Mouse (Mus musculus): ENCODE data around the gene Khsrp.
"Not testable (repeated sequence)": the region's sequence is repeated elsewhere in the genome, so short reads cannot be mapped to it uniquely, and the experiment has no call there.

Gene Khsrp

DNA sequence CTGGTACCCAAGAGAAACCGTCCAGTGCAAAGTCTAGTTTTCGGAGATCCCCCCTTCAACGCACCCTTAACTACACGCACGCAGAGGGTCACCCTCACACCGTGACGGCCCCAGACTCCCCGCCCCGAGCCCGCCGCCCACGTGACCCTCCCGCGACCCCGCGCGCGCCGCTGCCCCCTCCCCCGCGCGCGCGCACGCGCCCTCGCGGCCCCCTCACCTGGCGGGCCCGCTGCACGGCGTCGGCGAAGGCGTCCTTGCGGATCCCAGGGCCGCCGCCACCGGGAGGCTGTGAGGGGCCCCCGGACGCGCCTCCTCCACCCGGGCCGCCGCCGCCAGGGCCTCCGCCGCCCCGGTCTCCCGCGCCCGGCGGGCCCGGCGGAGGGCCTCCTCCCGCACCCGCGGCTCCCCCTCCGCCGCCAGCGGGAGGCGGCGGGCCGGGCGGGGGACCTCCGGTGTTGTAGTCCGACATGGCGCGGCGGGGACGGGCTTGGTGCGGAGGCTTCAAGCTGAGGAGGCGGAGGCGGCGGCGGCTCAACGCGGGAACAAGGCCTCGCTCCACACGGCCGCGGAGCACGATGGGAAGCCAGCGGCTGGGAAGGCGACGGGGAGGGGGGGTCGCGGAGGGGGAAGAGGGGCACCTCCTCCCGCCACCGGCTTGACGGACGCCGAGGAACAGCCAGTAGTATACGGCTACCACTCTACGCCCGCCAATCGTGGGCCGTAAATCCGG, at the start of gene Khsrp:
TSS of gene Khsrp (minus strand) at position 592 of the 730 bp plus-strand sequence.
- in situ Hi-C loops (cut with MboI; ENCODE audit: low sequenced_read_pairs): no loop called here

DNA sequence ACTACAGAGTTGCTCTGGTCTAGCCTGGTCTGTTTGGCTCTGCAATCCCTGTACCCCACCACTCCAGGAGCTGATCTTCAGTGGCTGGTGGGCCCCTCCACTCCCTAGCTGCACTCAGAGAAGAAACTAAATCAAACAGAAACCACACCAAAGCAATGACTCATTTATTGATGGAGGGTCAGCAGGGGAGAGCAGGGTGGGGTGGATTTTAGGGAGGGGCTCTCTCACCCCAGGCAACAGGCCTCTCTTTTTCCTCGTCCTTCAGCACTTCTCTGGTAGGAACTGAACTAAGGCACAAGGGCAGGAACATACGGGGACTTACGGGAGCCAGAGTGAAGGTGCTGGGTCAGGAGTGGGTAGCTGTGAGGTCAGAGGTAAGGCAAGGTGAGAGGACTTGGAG, 48.6 kb upstream of the Khsrp start:
- in situ Hi-C loops (cut with MboI; ENCODE audit: low sequenced_read_pairs): no loop called here

GRCm38 (mm10) chr17:57078336-57078735, 47.0 kb upstream of the Khsrp start, which contains the start of gene Dennd1c:
Gene Dennd1c (minus strand): TSS chr17:57078514.
- in situ Hi-C loops (cut with MboI; ENCODE audit: low sequenced_read_pairs): no loop called here

DNA sequence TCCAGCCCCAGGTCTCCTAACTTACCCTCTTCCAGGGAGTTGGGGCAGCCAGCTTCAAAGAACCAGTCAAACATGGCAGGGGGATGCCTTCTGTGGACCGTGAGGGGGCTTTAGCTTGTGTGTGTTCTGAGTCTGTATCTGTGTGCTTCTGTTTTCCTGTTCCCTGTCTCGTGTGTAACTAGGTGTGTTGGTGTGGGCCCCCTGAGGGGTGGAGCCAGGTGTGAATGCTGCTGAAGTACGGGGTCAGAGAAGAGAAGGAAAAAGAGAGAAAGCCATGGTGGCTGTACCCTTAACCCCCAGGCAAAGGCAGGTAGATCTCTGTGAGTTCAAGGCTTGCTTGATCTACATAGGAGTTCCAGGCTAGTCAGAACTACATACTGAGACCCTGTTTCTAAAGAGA, 45.6 kb upstream of the Khsrp start:
- in situ Hi-C loops (cut with MboI; ENCODE audit: low sequenced_read_pairs): no loop called here

- in situ Hi-C loops (cut with MboI; ENCODE audit: low sequenced_read_pairs): no loop called here
Observed at GRCm38 (mm10) chr17:57070699-57071098, 39.4 kb upstream of the Khsrp start.

DNA sequence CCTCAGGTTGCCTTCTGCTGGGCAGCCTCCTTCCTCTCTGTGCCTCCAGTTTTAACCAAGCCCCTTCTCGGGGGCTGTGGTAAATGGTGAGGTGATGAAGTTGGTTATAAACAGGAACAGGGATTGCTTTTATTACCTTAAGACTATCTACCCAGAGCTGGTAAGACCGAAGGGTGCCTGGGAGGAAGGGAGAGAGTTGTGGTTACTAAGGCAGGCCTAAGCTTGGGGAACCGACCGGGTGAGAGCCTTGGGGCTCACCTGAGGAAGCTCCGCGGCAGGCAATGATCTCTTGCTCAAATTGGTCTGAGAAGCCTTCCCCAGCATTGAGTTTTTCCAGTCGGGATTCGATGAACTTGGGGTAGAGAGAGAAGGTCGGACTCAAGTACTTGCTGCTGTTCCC, 39.0 kb upstream of the Khsrp start:
- in situ Hi-C loops (cut with MboI; ENCODE audit: low sequenced_read_pairs): no loop called here

DNA sequence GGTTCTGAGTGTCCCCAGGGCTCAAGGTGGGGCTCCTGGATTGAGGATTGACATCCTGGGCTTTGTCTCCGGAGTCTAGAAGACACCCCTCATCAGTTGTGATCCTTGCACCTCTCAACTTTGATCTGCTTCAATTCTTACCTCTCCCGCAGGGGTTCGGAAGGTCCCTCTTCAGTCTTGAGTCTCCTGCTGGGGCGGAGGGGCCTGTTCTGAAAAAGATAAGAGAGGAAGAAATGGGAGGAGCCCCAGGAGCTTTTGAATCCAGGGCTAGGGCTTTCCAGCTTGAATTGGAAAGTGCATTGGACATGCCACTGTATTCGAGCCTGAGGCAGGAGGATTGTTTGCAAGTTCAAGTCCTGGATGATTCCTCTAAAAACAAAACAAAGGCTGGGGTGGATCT, 35.6 kb upstream of the Khsrp start:
- in situ Hi-C loops (cut with MboI; ENCODE audit: low sequenced_read_pairs): no loop called here

GRCm38 (mm10) chr17:57063031-57063430, 31.7 kb upstream of the Khsrp start:
- in situ Hi-C loops (cut with MboI; ENCODE audit: low sequenced_read_pairs): no loop called here

- in situ Hi-C loops (cut with MboI; ENCODE audit: low sequenced_read_pairs): no loop called here
Observed at GRCm38 (mm10) chr17:57062548-57062947, 31.2 kb upstream of the Khsrp start.

DNA sequence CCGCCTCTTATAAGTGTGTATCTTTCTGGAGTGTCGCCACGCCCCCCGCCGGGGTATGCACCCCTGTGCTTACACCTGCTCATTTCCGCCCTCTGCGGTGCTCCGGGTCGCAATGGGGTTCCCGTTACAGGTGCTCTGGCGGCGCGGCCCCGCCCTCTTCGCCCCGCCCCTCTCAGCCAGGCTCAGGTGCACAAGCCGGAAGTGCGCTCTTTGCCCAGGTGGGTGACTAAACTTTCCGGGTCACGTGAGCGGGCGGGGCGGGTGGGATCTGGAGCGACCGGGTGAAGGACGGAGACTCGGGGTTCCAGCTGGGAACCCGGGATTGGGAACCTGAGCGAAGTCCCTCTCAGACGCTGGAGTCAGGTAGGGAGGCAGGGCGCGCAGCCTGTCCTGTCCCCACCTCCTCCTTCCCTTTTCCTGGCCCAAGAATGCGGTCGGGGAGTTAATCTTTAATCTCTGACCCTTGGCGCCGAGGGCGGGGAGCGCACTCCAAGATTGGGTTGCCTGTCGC, 30.7 kb upstream of the Khsrp start:
- in situ Hi-C loops (cut with MboI; ENCODE audit: low sequenced_read_pairs): no loop called here

GRCm38 (mm10) chr17:57061069-57061468, 29.7 kb upstream of the Khsrp start:
- in situ Hi-C loops (cut with MboI; ENCODE audit: low sequenced_read_pairs): no loop called here

DNA sequence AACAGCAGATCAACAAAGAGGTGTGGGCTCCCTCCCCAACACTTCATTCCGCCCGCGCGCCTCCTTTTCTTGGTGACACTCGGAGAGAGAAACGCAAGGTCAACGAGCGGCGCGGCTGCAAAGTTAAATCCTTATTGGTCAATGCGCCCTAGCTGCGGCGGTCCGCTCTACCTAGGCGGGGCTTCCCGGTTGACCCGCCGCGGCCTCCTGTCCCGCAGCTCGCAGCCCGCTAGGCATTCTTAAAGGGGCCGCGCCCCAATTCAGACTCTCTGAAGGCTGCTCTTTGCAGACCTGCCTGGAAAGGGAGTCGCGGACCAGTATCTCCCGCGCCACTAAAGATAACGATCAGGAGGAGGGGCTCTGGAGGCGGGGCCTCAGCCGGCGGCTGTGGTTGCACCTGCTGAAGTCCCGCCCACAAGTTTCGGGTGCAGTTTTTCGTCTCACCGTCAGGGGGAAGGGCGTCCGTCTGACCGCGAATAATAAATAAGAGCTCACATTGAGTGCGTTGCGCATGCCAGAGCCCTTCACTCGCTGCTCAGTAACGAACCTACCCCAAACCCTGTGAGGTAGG, 29.0 kb upstream of the Khsrp start:
- in situ Hi-C loops (cut with MboI; ENCODE audit: low sequenced_read_pairs): no loop called here

DNA sequence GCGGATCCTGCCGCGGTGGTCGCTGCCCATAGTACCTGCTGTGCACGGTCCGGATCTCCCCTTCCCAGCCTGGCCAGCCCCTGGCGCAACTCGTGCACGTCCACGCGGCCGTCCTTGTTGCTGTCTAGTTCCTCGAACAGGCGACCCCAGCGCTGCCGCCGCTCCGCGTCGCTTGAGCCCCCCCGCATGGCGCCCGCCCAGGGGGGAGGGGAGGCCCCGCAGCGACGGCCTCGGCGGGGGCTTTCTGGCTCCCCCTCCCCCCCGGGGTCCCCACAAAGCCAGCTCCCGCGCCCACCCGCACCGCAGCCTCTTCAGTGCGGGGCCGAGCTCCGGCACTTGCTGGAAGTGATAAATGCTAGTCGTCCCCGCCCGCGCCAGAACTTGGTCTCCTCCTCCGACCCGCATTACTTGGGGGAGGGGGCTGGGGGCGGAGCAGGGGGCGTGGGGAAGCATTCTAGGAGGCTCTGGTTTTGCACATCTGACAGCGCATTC, 28.2 kb upstream of the Khsrp start, which contains the start of gene Slc25a23:
TSS of gene Slc25a23 (minus strand) at position 378 of the 492 bp plus-strand sequence.
- in situ Hi-C loops (cut with MboI; ENCODE audit: low sequenced_read_pairs): no loop called here

DNA sequence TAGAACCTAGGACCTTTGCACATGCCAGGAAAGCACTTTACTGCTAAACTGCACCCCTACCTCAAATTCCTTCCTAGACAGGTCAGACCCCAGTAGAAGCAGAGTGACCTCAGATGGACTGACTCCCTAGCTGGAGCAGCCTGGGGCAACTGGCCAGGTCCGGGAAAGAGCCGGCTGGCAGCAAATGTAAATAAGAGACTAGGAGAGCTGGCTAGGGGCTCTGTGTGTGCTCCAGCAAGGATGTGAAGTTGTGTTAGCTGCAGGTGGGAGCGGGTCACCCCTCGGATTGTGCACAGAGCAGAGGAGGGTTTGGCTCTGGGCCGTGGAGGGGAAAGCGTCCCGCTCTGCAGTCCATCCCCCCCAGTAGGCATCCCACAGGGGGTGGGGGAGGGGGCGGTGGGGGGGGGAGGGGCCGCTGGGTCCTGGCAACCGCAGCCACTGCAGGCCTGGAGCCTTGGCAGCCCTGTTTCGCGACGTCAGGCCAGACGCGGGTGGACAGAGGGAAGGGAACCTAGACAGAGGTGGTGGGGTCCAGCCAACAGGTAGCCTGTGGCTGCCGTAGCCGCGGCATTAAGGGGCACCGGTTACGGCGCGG, 27.7 kb upstream of the Khsrp start, which contains the start of gene Crb3:
TSS of gene Crb3 (plus strand) at position 215 of the 595 bp plus-strand sequence.
- in situ Hi-C loops (cut with MboI; ENCODE audit: low sequenced_read_pairs): no loop called here

DNA sequence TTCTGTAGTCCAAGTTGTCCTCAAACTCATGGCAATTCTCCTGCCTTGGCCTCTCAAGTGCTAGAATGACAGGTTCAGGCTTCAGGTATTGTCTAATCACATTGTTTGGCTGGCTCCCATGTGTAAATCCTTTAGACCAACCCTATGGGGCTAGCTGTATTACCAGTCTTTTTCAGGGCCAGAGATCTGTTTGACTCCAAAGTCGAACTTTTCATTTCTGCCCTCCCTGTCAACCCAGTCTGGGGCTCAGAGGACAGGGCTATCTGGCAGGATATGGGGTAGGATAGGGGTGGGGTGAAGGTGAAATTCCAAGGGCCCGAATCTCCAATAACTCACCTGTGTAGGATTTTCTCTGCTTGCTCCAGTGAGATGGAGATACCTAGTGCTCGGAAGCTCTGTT, 24.9 kb upstream of the Khsrp start:
- in situ Hi-C loops (cut with MboI; ENCODE audit: low sequenced_read_pairs): no loop called here

GRCm38 (mm10) chr17:57051679-57052078, 20.4 kb upstream of the Khsrp start:
- in situ Hi-C loops (cut with MboI; ENCODE audit: low sequenced_read_pairs): not testable (repeated sequence)

DNA sequence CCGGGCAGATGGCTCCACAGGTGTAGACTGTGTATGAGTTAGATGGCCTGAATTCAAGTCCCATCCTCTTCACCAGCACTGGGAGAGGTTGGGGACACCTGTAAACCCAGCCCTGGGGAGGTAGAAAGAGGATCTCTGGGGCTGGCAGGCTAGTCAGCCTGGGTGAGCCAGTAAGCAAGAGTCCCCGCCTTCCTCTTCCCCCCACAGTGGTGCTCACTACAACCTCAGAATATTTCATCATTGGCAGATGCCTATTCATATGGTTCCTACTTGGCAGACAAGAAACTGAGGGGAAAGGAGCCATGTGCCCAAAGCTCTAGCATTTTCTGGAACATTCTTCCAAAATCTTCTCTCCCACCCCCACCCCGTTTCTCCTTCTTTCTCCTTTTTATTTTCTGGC, 17.5 kb upstream of the Khsrp start:
- in situ Hi-C loops (cut with MboI; ENCODE audit: low sequenced_read_pairs): no loop called here

GRCm38 (mm10) chr17:57047406-57047805, 16.1 kb upstream of the Khsrp start:
- in situ Hi-C loops (cut with MboI; ENCODE audit: low sequenced_read_pairs): no loop called here

GRCm38 (mm10) chr17:57041554-57041953, 10.2 kb upstream of the Khsrp start, which contains the start of gene Slc25a41:
Gene Slc25a41 (minus strand): TSS chr17:57041654.
- in situ Hi-C loops (cut with MboI; ENCODE audit: low sequenced_read_pairs): no loop called here

GRCm38 (mm10) chr17:57038978-57039377, 7.7 kb upstream of the Khsrp start:
- in situ Hi-C loops (cut with MboI; ENCODE audit: low sequenced_read_pairs): no loop called here

GRCm38 (mm10) chr17:57032854-57033253, 1.5 kb upstream of the Khsrp start:
- in situ Hi-C loops (cut with MboI; ENCODE audit: low sequenced_read_pairs): no loop called here
